Mouse (Mus musculus) bone marrow macrophage, adult 2 months (primary cell): ENCODE measurements around the gene Cers3.

Experiments
- CTCF ChIP-seq: IDR thresholded peaks from 2 replicates; pipeline ENCODE4 v1.5.1; 2012; ENCODE audit warnings: low read depth, mild to moderate bottlenecking, low read length, moderate library complexity
- POLR2A ChIP-seq: IDR thresholded peaks from 2 replicates; pipeline ENCODE4 v1.6.1; 2012; ENCODE audit warnings: mild to moderate bottlenecking, low read depth, low read length, borderline replicate concordance

- TF ChIP-seq POLR2A (no peak), CTCF (no peak)
These were observed 115.9 kb downstream of the Cers3 start for GRCm38 (mm10) chr7:66859220-66859619.
